Mouse (Mus musculus) limb, embryonic 15.5 days (tissue): ENCODE results near the gene Ulk4. TPM values are rescaled to one million over a fixed set of nuclear protein-coding genes. Genes with fewer than 3 reads are reported as not detected.

ENCODE experiments used
- ATAC-seq: fragments of 200-750 bp; cut with Nextera tagmentation; 2 replicates; pipeline ENCODE4 v1.8.0; 2017; ENCODE audit warnings: low read depth, moderate TSS enrichment; ENCODE audit not compliant: insufficient number of reproducible peaks, low FRiP score, low TSS enrichment
- H3K27ac ChIP-seq: fragments of 300-500 bp; sonication (generic); 2 replicates; pipeline ENCODE4 v1.5.1; 2015; ENCODE audit warnings: moderate library complexity, mild to moderate bottlenecking, inconsistent platforms
- H3K27me3 ChIP-seq: fragments of 300-500 bp; sonication (generic); 2 replicates; pipeline ENCODE4 v1.6.1; 2015; ENCODE audit warnings: inconsistent platforms
- H3K36me3 ChIP-seq: fragments of 300-500 bp; sonication (generic); 2 replicates; pipeline ENCODE4 v1.6.1; 2015; ENCODE audit warnings: inconsistent platforms
- H3K4me1 ChIP-seq: fragments of 300-500 bp; sonication (generic); 2 replicates; pipeline ENCODE4 v1.6.1; 2015; ENCODE audit warnings: inconsistent platforms
- H3K4me2 ChIP-seq: fragments of 300-500 bp; sonication (generic); 2 replicates; pipeline ENCODE4 v1.6.1; 2015; ENCODE audit warnings: mild to moderate bottlenecking, inconsistent platforms
- H3K4me3 ChIP-seq: fragments of 300-500 bp; sonication (generic); 2 replicates; pipeline ENCODE4 v1.5.1; 2015; ENCODE audit warnings: mild to moderate bottlenecking, inconsistent platforms
- H3K9ac ChIP-seq: fragments of 300-500 bp; sonication (generic); 2 replicates; pipeline ENCODE4 v1.6.1; 2015; ENCODE audit warnings: inconsistent platforms
- H3K9me3 ChIP-seq: fragments of 300-500 bp; sonication (generic); 2 replicates; pipeline ENCODE4 v1.6.1; 2016; ENCODE audit warnings: inconsistent platforms
- WGBS: fragments of 180-500 bp; shearing (Covaris S2); methylation state at CpG from one replicate; pipeline ENCODE4 v1.1.7; 2015; 5-methylcytosine and 5-hydroxymethylcytosine counted together
- polyA plus RNA-seq: library from polyadenylated mRNA; unstranded; fragments of >200 nt; fragmentation: Nextera tagmentation; extraction: Ambion mirVana; gene quantifications from 2 replicates; pipeline ENCODE4 v1.2.1, GENCODE M21; 2015

Ulk4 gene
- polyA plus RNA-seq, 1 experiment from 2014 or later = 149 TPM

DNA sequence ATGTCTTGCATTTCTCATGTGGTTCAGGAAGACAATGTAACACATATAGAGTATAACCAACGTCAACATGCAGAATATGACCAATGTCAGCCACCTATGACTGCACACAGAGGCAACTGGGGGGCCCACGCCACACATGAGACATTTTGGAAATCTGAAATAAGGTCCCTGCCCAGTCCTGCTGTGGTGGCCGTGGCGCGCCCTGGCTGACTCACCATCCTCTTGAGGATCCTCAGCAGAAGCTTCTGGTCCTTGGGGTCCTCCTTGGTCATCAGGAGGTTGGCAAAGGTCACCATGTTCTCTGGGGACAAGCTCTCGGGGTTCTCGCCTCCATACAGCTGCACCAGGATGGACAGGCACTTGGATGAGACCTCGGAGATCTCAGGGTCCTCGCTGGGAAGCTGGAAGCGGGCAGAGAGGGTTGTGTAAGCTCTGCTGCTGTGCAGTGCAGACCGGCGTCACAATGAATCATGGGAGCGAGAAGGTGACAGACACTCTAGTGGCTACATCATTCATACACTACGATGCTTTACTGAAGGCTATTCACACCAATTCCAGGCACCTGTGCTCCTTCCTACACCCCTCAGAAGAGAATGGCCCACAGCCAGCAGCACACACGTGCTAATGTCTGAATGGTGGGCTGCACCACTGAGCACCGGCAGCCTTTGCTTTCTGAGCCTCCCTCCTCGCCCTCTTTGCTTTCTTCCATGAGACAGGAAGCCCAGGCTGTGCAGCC, 232.4 kb downstream of the Ulk4 start:
- ATAC-seq = no peak
- Histone ChIP-seq H3K27me3 (no peaks in the 10 kb centered on the region), H3K27ac (no peak overlapping the region), H3K9me3 (no peaks in the 10 kb centered on the region), H3K36me3 (no peaks in the 10 kb centered on the region), H3K4me1 (peaks cover 4% of the 10 kb centered on the region; the same call in 1 of the 2 replicates), H3K4me3 (no peak overlapping the region), H3K9ac (no peak overlapping the region), H3K4me2 (no peak overlapping the region)
- WGBS = 65% methylated on average over 17 of the region's 17 CpGs

DNA sequence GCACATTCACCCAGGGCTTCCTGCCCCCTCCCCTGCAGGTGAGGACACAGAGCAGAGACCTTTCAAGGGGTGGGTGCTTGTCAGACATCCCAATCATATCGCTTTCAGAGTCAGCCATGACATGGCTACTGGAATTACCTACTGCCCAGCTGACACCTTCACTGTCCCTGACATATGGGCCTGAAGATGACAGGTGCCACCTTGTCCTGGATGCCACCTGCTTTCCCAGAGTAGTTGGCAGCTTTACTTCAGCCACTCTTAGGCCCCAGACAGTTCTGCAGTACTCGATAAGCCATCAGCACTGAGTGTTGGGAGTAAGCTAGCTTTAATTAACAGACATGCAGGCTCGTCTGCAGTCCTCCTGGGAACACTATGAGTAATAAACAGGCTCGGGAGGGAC, 234.0 kb downstream of the Ulk4 start:
- WGBS = 79% methylated on average over 4 of the region's 4 CpGs
- Histone ChIP-seq H3K9me3 (no peaks in the 10 kb centered on the region), H3K27me3 (no peaks in the 10 kb centered on the region), H3K27ac (no peak overlapping the region), H3K9ac (no peak overlapping the region), H3K4me3 (no peak overlapping the region), H3K4me2 (no peak overlapping the region), H3K36me3 (no peaks in the 10 kb centered on the region), H3K4me1 (peaks cover 4% of the 10 kb centered on the region)
- ATAC-seq = no peak

- Histone ChIP-seq H3K4me3 (no peak overlapping the region), H3K4me2 (no peak overlapping the region), H3K4me1 (peaks cover 6% of the 10 kb centered on the region), H3K27me3 (no peaks in the 10 kb centered on the region), H3K9me3 (no peaks in the 10 kb centered on the region), H3K27ac (no peak overlapping the region), H3K36me3 (no peaks in the 10 kb centered on the region), H3K9ac (no peak overlapping the region)
- 60% methylated on average over 4 of the region's 4 CpGs for WGBS
- ATAC-seq = no peak
Observed at GRCm38 (mm10) chr9:121038396-121038795, 238.6 kb downstream of the Ulk4 start.

- Histone ChIP-seq H3K36me3 (no peaks in the 10 kb centered on the region), H3K4me2 (no peak overlapping the region), H3K27me3 (no peaks in the 10 kb centered on the region), H3K9ac (no peak overlapping the region), H3K27ac (no peak overlapping the region), H3K4me3 (no peak overlapping the region), H3K4me1 (peaks cover 6% of the 10 kb centered on the region), H3K9me3 (no peaks in the 10 kb centered on the region)
- 36% methylated on average over 5 of the region's 5 CpGs for WGBS
- ATAC-seq = no peak
Observed at GRCm38 (mm10) chr9:121037975-121038374, 239.0 kb downstream of the Ulk4 start.

- ATAC-seq = no peak
- Histone ChIP-seq H3K4me1 (peaks cover 6% of the 10 kb centered on the region), H3K4me2 (no peak overlapping the region), H3K27me3 (no peaks in the 10 kb centered on the region), H3K9me3 (no peaks in the 10 kb centered on the region), H3K27ac (no peak overlapping the region), H3K9ac (no peak overlapping the region), H3K4me3 (no peak overlapping the region), H3K36me3 (no peaks in the 10 kb centered on the region)
- WGBS = 63% methylated on average over 6 of the region's 6 CpGs
Observed at GRCm38 (mm10) chr9:121035296-121035695, 241.7 kb downstream of the Ulk4 start.

GRCm38 (mm10) chr9:121033596-121033995, 243.4 kb downstream of the Ulk4 start:
- Histone ChIP-seq H3K9ac (no peak overlapping the region), H3K4me2 (no peak overlapping the region), H3K9me3 (no peaks in the 10 kb centered on the region), H3K27ac (no peak overlapping the region), H3K4me3 (no peak overlapping the region), H3K36me3 (no peaks in the 10 kb centered on the region), H3K4me1 (peaks cover 9% of the 10 kb centered on the region), H3K27me3 (no peaks in the 10 kb centered on the region)
- WGBS = 73% methylated on average over 4 of the region's 4 CpGs
- ATAC-seq = no peak

DNA sequence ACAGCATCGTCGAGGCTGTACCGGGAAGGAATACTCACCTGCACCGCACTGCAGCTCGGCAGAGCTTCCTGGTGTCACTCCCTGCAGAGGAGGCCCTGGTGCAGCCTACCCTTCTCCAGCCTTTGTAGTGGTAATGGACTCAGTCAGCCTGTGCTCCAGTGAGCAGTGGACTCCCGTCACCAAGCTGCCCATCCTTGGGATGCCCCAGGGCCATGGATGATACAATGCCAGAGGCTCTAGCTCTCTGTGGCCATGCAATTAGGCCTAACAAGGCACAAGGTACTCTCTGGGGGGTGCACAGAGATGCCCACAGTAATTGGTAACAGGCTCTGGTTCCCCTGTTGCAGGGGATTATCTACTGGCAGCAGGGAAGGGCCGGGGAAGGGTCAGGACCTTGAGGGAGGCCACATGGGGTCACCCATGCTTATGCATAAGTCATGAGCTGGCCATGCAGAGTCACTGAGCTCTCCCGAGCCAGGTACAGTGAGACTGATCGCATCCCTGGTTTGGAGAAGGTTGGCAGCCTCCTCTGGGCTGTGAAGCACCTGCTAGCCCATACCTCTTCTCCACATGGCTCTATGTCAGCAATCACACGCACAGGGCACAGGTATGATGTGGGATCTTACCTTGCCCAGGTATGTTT, 244.6 kb downstream of the Ulk4 start:
- H3K9me3 ChIP-seq = no peaks in the 10 kb centered on the region
- no peak overlapping the region for H3K4me3 ChIP-seq
- no peaks in the 10 kb centered on the region for H3K27me3 ChIP-seq
- H3K4me2 ChIP-seq = no peak overlapping the region
- 56% methylated on average over 10 of the region's 10 CpGs for WGBS
- peaks cover 9% of the 10 kb centered on the region; the same call in 1 of the 2 replicates for H3K4me1 ChIP-seq
- no peaks in the 10 kb centered on the region for H3K36me3 ChIP-seq
- H3K9ac ChIP-seq = no peak overlapping the region
- ATAC-seq = no peak
- H3K27ac ChIP-seq = no peak overlapping the region

GRCm38 (mm10) chr9:121030949-121031348, 246.0 kb downstream of the Ulk4 start:
- Histone ChIP-seq H3K4me1 (0 out of 2 replicates have a peak, but pooled peaks cover 3% of the 10 kb centered on the region), H3K9ac (no peak overlapping the region), H3K4me2 (no peak overlapping the region), H3K27ac (no peak overlapping the region), H3K4me3 (no peak overlapping the region), H3K27me3 (no peaks in the 10 kb centered on the region), H3K9me3 (no peaks in the 10 kb centered on the region), H3K36me3 (no peaks in the 10 kb centered on the region)
- WGBS = 32% methylated on average over 10 of the region's 10 CpGs
- ATAC-seq = no peak

GRCm38 (mm10) chr9:121029786-121030185, 247.2 kb downstream of the Ulk4 start:
- H3K4me2 ChIP-seq = no peak overlapping the region
- H3K4me3 ChIP-seq = no peak overlapping the region
- ATAC-seq = no peak
- no peak overlapping the region for H3K9ac ChIP-seq
- 52% methylated on average over 9 of the region's 9 CpGs for WGBS
- no peaks in the 10 kb centered on the region for H3K27me3 ChIP-seq
- no peak overlapping the region for H3K27ac ChIP-seq
- no peaks in the 10 kb centered on the region for H3K9me3 ChIP-seq
- no peaks in the 10 kb centered on the region for H3K36me3 ChIP-seq
- H3K4me1 ChIP-seq = 0 out of 2 replicates have a peak, but pooled peaks cover 3% of the 10 kb centered on the region

DNA sequence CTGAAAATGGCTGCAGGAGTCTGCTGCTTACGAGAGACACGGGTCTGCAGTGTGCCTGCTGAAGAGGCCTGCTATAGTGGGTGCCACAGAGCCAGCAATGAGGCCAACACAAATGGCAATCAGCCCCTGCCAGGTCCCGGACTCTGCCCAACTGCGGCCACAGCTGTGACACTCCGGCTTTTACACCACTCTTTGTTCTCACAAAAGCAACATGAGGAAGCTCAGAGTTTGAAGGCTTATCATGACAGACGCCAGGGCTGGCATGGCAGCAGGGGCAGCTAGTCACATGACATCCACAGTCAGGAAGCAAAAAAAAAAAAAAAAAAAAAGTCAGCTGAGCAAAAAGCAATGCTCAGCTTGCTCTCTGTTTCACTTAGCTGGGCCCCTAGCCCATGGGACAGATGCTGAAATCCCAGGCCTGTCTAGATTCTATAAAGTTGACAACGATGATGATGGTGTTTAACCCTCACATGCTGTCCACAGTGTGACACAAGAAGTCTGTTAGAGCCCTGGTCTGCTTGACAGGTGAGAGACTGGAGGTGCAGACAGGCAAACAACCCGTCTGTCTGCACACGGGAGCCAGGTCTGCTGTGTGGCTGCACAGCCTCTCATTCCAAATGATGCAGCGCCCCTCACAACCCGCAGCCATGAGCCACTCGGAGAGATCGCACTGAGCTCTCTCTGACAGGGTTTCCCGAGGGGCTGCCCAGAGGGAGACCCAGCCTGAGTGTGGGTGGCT, 253.3 kb downstream of the Ulk4 start:
- Histone ChIP-seq H3K9me3 (no peaks in the 10 kb centered on the region), H3K4me1 (no peaks in the 10 kb centered on the region), H3K36me3 (no peaks in the 10 kb centered on the region), H3K4me2 (no peak overlapping the region), H3K9ac (no peak overlapping the region), H3K27me3 (no peaks in the 10 kb centered on the region), H3K27ac (no peak overlapping the region), H3K4me3 (no peak overlapping the region)
- ATAC-seq = no peak
- 81% methylated on average over 14 of the region's 14 CpGs for WGBS

DNA sequence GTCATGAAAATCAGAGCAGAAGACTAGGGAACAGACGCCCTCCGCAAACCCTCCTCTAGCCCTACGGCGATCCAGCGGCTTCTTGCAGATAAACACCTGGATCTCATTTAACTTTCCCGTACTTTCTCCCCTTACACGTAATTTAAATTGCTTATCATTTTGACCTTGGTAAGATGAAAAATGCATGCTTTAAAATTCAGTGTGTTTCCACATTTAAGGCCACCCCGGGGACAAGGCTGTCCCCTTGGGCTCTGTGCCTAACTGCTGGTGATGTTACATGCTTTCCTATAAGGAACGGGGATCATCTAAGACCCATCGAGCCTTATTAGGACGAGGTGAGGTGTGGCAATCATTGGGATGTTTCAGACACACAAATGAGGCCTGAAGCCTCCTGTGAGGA, 256.6 kb downstream of the Ulk4 start:
- H3K4me3 ChIP-seq = no peak overlapping the region
- peaks cover 18% of the 10 kb centered on the region for H3K4me1 ChIP-seq
- no peak overlapping the region for H3K9ac ChIP-seq
- no peaks in the 10 kb centered on the region for H3K36me3 ChIP-seq
- no peaks in the 10 kb centered on the region for H3K27me3 ChIP-seq
- no peaks in the 10 kb centered on the region for H3K9me3 ChIP-seq
- H3K27ac ChIP-seq = no peak overlapping the region
- no peak overlapping the region for H3K4me2 ChIP-seq
- no peak for ATAC-seq
- WGBS = 50% methylated on average over 11 of the region's 11 CpGs

DNA sequence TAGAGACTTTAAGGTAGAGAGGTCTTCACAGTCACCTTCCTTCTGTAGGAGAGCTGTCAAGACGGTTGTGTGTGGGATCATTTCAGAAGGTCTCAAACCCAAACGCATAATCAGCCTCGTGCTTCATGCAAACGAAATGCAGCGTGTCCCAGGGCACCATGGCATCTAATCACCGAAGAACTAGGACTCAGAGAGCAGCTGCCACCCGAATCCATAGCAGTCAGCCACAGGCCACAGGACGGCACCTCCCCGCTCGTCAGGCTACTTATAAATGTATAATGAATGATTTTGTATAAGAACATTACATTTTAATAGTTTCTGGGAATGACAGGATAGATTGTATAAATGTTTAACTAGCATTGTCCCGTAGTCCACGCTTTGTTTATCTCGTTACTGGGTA, 257.1 kb downstream of the Ulk4 start:
- H3K27me3 ChIP-seq = no peaks in the 10 kb centered on the region
- WGBS = 67% methylated on average over 13 of the region's 13 CpGs
- no peaks in the 10 kb centered on the region for H3K9me3 ChIP-seq
- H3K36me3 ChIP-seq = no peaks in the 10 kb centered on the region
- H3K4me1 ChIP-seq = peaks cover 19% of the 10 kb centered on the region
- H3K9ac ChIP-seq = no peak overlapping the region
- H3K4me3 ChIP-seq = no peak overlapping the region
- no peak for ATAC-seq
- no peak overlapping the region for H3K27ac ChIP-seq
- no peak overlapping the region for H3K4me2 ChIP-seq
